Mouse (Mus musculus) liver, adult 2 months (tissue): ENCODE measurements around the gene Cux1.

Source experiments
- CTCF ChIP-seq: fragments of 200-500 bp; IDR thresholded peaks from 2 replicates; pipeline ENCODE4 v1.5.1; 2011; ENCODE audit warnings: low read depth, low read length, control low read depth
- POLR2A ChIP-seq: fragments of 200-500 bp; IDR thresholded peaks from 2 replicates; pipeline ENCODE4 v1.6.1; 2011; ENCODE audit warnings: low read length, control low read depth; ENCODE audit not compliant: insufficient read depth; ENCODE audit errors: extremely low read depth

DNA sequence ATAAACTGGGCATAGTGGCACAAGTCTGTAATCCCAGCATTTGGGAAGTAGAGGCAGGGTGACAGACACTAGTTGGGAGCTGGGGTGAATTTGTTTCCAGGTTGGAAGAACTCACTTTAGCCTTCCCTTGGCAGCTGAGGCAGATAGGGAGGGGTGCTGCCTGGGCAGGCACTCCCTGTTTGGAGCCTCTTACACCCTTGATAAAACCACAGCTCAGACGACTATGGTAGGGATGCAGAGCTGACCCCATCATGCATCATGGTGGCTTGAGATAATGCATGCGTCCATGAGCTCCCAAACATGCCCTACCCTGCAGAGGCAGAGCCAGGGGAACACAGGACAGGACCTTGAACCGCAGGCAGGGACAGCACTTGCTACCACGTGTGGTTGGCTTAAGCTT lies 232.5 kb downstream of the Cux1 start:
- TF ChIP-seq POLR2A (no peak), CTCF (no peak)
